12 mouse cellular contexts compared by ENCODE assay signal in genomic region chr10:62856690-62857290, GRCm38 (mm10). TPM values are rescaled to one million over a fixed set of nuclear protein-coding genes. Genes with fewer than 3 reads are reported as not detected.
DNase-seq lines count a peak whose midpoint lies in the region; ATAC-seq and TF ChIP-seq lines count a peak whose summit lies in the region.
"Had no signal": no experiment of that assay in that cellular context is flagged by ENCODE, and none has a peak within 500 bp of the region (broad histone marks: within the 10 kb centered on the region; RNA-seq: fewer than 3 reads in every experiment).

No protein-coding gene starts in this region.

- H3K9ac ChIP-seq in heart, embryonic 13.5 days = no peak overlapping the region
- no peak overlapping the region for H3K9ac ChIP-seq in heart, adult 2 months (ENCODE audit: low read depth, low read length)
- H3K9ac ChIP-seq in neural tube, embryonic 13.5 days = no peak overlapping the region
- H3K9ac ChIP-seq: embryonic facial prominence, embryonic 13.5 days had no signal

- no peak for TF ChIP-seq POLR2A in heart, adult 2 months (IDR thresholded peaks at IDR 0.05; ENCODE audit: insufficient read depth, low read depth, low read length)

- no peak for TF ChIP-seq CTCF in heart, adult 2 months (IDR thresholded peaks at IDR 0.05)

- H3K79me2 ChIP-seq in heart, adult 2 months (replicated peaks; ENCODE audit: control insufficient read depth, insufficient read depth, low read length) = no peaks in the 10 kb centered on the region

- WGBS in heart, embryonic 13.5 days = 62% methylated on average over 10 of the region's 10 CpGs
- 68% methylated on average over 10 of the region's 10 CpGs for WGBS in heart, adult 2 months
- WGBS in neural tube, embryonic 13.5 days = 82% methylated on average over 10 of the region's 10 CpGs

- H3K4me3 ChIP-seq in heart, embryonic 13.5 days = no peak overlapping the region
- H3K4me3 ChIP-seq in heart, adult 2 months = no peak overlapping the region
- H3K4me3 ChIP-seq in neural tube, embryonic 13.5 days = no peak overlapping the region
- H3K4me3 ChIP-seq: embryonic facial prominence, embryonic 13.5 days had no signal

- peak overlapping the region; percentile 93 for H3K27ac ChIP-seq in heart, embryonic 13.5 days (replicated peaks)
- H3K27ac ChIP-seq in heart, adult 2 months = no peak overlapping the region
- H3K27ac ChIP-seq in neural tube, embryonic 13.5 days (replicated peaks) = no peak overlapping the region
- H3K27ac ChIP-seq: embryonic facial prominence, embryonic 13.5 days had no signal

- H3K4me1 ChIP-seq in heart, embryonic 13.5 days = peaks cover 38% of the 10 kb centered on the region
- H3K4me1 ChIP-seq in heart, adult 2 months (ENCODE audit: control insufficient read depth, insufficient read depth, low read length) = peaks cover 2% of the 10 kb centered on the region; the same call in 1 of the 2 replicates
- H3K4me1 ChIP-seq in neural tube, embryonic 13.5 days (replicated peaks) = 0 out of 2 replicates have a peak, but pooled peaks cover 5% of the 10 kb centered on the region

- H3K27me3 ChIP-seq in heart, embryonic 13.5 days (replicated peaks) = no peaks in the 10 kb centered on the region
- H3K27me3 ChIP-seq in heart, adult 2 months (ENCODE audit: control insufficient read depth, insufficient read depth, low read length) = no peaks in the 10 kb centered on the region
- H3K27me3 ChIP-seq in neural tube, embryonic 13.5 days = no peaks in the 10 kb centered on the region
- H3K27me3 ChIP-seq: embryonic facial prominence, embryonic 13.5 days had no signal

- intact Hi-C loops in heart, adult 2 months (cut with DNase I) = no loop called here

- no peak overlapping the region for H3K4me2 ChIP-seq in heart, embryonic 13.5 days
- no peak overlapping the region for H3K4me2 ChIP-seq in neural tube, embryonic 13.5 days
- H3K4me2 ChIP-seq: embryonic facial prominence, embryonic 13.5 days had no signal

- TF ChIP-seq EP300 in heart, adult 2 months (IDR thresholded peaks at IDR 0.05; ENCODE audit: insufficient read depth, low read depth, low read length) = no peak

- H3K9me3 ChIP-seq in heart, embryonic 13.5 days = no peaks in the 10 kb centered on the region
- no peaks in the 10 kb centered on the region for H3K9me3 ChIP-seq in neural tube, embryonic 13.5 days
- H3K9me3 ChIP-seq: embryonic facial prominence, embryonic 13.5 days; G1E had no signal

- peak; percentile 42 for DNase-seq in cerebellum, adult 9-11 months
- no peak for DNase-seq in cerebellum, adult 11 months
- no peak for DNase-seq in heart, adult 2 months
- no peak for DNase-seq in neural tube, embryonic 10.5 days (ENCODE audit: extremely low spot score, low spot score)
- DNase-seq in spleen, postnatal 4 days (ENCODE audit: low spot score in 2 of 2) = no peak
- no peak for DNase-seq in adrenal gland, postnatal 10 days
- DNase-seq: kidney, postnatal 4 days; lung, adult 18-20 months had no signal

- ATAC-seq in heart, embryonic 13.5 days (ENCODE audit: extremely low read depth, insufficient number of reproducible peaks, low FRiP score, low TSS enrichment) = no peak
- ATAC-seq in neural tube, embryonic 13.5 days (ENCODE audit: low read depth) = peak; percentile 49; the same call in 1 of the 2 replicates

- H3K36me3 ChIP-seq in heart, embryonic 13.5 days = peaks cover 16% of the 10 kb centered on the region
- H3K36me3 ChIP-seq in heart, adult 2 months (ENCODE audit: control insufficient read depth, insufficient read depth, low read length) = no peaks in the 10 kb centered on the region
- peaks cover 14% of the 10 kb centered on the region for H3K36me3 ChIP-seq in neural tube, embryonic 13.5 days
- H3K36me3 ChIP-seq: G1E had no signal

RNA-seq across cellular contexts. Expression of gene Tet1, which starts 52.0 kb away (rescaled TPM):
- polyA plus RNA-seq in heart, embryonic 13.5 days (2015; fragmentation: Nextera tagmentation; extraction: Ambion mirVana) = 21.8 and 24.0 TPM in 2 replicates
- 1 to 10 TPM; 5.3 to 6.6 TPM for total RNA-seq in heart, adult 2 months (2021)
- 2.3 and 3.9 TPM in 2 replicates for polyA plus RNA-seq in heart, adult 2 months (2012; rRNA removed)
- 30.4 and 39.0 TPM in 2 replicates for polyA plus RNA-seq in neural tube, embryonic 13.5 days (2015; fragmentation: Nextera tagmentation; extraction: Ambion mirVana)
- 10 to 100 TPM in 1 of 2 experiments, 1 to 10 TPM in 1; 7.3 to 12.8 TPM for total RNA-seq in adrenal gland, postnatal 10 days (2021)
- polyA plus RNA-seq: G1E had no signal
